Mouse (Mus musculus) thymus, adult 2 months (tissue): ENCODE measurements around the gene Srgap3. TPM values are rescaled to one million over a fixed set of nuclear protein-coding genes. Genes with fewer than 3 reads are reported as not detected.

ENCODE experiments used
- DNase-seq: peaks from one replicate; pipeline ENCODE4 v3.0.0; 2021
- H3K27ac ChIP-seq: fragments of 200-500 bp; 2 replicates; pipeline ENCODE4 v1.5.1; 2012; ENCODE audit warnings: low read length, control low read depth; ENCODE audit not compliant: control insufficient read depth, insufficient read depth
- H3K27me3 ChIP-seq: fragments of 200-500 bp; 2 replicates; pipeline ENCODE4 v1.6.1; 2012; ENCODE audit warnings: mild to moderate bottlenecking, low read length, moderate library complexity, mixed read lengths; ENCODE audit not compliant: control insufficient read depth, insufficient read depth
- H3K36me3 ChIP-seq: fragments of 200-500 bp; 2 replicates; pipeline ENCODE4 v1.6.1; 2012; ENCODE audit warnings: mild to moderate bottlenecking, low read length, moderate library complexity; ENCODE audit not compliant: control insufficient read depth, insufficient read depth
- H3K4me1 ChIP-seq: fragments of 200-500 bp; replicated peaks from 2 replicates; pipeline ENCODE4 v1.6.1; 2012; ENCODE audit warnings: low read length; ENCODE audit not compliant: control insufficient read depth, insufficient read depth
- H3K4me3 ChIP-seq: fragments of 200-500 bp; 2 replicates; pipeline ENCODE4 v1.5.1; 2012; ENCODE audit warnings: mild to moderate bottlenecking, low read length, control low read depth, moderate library complexity; ENCODE audit not compliant: control insufficient read depth, insufficient read depth
- CTCF ChIP-seq: fragments of 200-500 bp; IDR thresholded peaks from 2 replicates; pipeline ENCODE4 v1.5.1; 2012; ENCODE audit warnings: mild to moderate bottlenecking, control low read depth, low read length, moderate library complexity, borderline replicate concordance; ENCODE audit not compliant: control insufficient read depth, poor library complexity, insufficient read depth; ENCODE audit errors: extremely low read depth
- POLR2A ChIP-seq: fragments of 200-500 bp; IDR thresholded peaks from 2 replicates; pipeline ENCODE4 v1.6.1; 2012; ENCODE audit warnings: mild to moderate bottlenecking, low read length, control low read depth, moderate library complexity; ENCODE audit not compliant: control insufficient read depth, poor library complexity, insufficient read depth; ENCODE audit errors: extremely low read depth
- WGBS: fragments of 180-500 bp; shearing (Covaris S2); methylation state at CpG from one replicate; pipeline ENCODE4 v1.1.7; 2018; 5-methylcytosine and 5-hydroxymethylcytosine counted together
- polyA plus RNA-seq: library from polyadenylated mRNA; depleted of rRNA; stranded (reverse); fragments of >200 nt; gene quantifications from 2 replicates; pipeline ENCODE4 v1.2.3, GENCODE M21; 2012

Gene Srgap3
- polyA plus RNA-seq, 1 experiment, result 3.8 TPM

DNA sequence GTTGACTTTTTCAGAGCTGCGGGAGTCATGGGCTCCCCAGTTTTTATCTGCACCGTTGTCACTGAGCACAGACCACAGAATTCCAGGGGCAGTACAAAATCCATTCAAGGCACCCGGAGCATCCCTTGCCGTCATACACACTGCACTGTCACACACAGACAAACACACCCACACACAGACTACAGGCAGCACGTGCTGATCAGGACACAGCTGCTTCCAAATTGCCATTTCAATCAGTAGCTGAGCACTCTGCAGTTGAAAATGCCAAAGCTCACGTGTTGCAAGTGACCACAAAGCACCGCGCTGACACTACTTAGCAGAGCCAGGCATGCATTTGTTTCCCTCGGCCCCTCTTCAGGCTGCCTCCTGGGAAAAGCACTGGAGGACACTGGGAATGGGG lies 7.8 kb downstream of the Srgap3 start:
- no peaks in the 10 kb centered on the region for H3K36me3 ChIP-seq
- no peak overlapping the region for H3K27ac ChIP-seq
- H3K4me3 ChIP-seq, result no peak overlapping the region
- no peaks in the 10 kb centered on the region for H3K4me1 ChIP-seq
- WGBS, result 93% methylated on average over 9 of the region's 9 CpGs
- TF ChIP-seq POLR2A (no peak), CTCF (no peak)
- H3K27me3 ChIP-seq, result no peaks in the 10 kb centered on the region
- DNase-seq, result no peak

GRCm38 (mm10) chr6:112937791-112938190 lies 9.3 kb downstream of the Srgap3 start:
- TF ChIP-seq POLR2A (no peak), CTCF (no peak)
- Histone ChIP-seq H3K36me3 (no peaks in the 10 kb centered on the region), H3K4me1 (no peaks in the 10 kb centered on the region), H3K27ac (no peak overlapping the region), H3K27me3 (no peaks in the 10 kb centered on the region), H3K4me3 (no peak overlapping the region)
- 96% methylated on average over 2 of the region's 2 CpGs for WGBS
- DNase-seq, result no peak

- no peak for TF ChIP-seq CTCF
- no peak for TF ChIP-seq POLR2A
- H3K4me1 ChIP-seq, result no peaks in the 10 kb centered on the region
- WGBS, result 79% methylated on average over 1 of the region's 1 CpGs
- H3K4me3 ChIP-seq, result no peak overlapping the region
- H3K27ac ChIP-seq, result no peak overlapping the region
- H3K36me3 ChIP-seq, result no peaks in the 10 kb centered on the region
- H3K27me3 ChIP-seq, result no peaks in the 10 kb centered on the region
- no peak for DNase-seq
Measured at GRCm38 (mm10) chr6:112934501-112934900, 12.6 kb downstream of the Srgap3 start.

DNA sequence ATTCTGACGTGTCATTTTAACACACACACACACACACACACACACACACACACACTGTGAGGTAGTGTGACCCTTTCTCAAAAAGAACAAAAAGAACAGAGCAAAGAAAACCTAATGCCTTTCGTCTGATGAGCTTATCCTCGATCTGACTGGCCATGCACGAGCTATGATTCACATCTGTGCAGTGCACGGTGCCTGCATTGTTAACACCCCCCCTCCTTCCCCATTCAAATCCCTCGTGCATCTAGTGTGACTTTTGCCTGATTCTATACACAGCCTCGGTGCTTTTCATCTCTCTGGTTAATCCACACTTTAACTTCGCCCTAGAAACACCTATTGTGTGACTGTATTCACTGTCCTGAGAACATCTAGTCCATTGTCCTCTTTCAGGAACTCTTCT lies 14.5 kb downstream of the Srgap3 start:
- no peak overlapping the region for H3K27ac ChIP-seq
- TF ChIP-seq CTCF (no peak), POLR2A (no peak)
- H3K4me1 ChIP-seq, result no peaks in the 10 kb centered on the region
- H3K36me3 ChIP-seq, result no peaks in the 10 kb centered on the region
- 85% methylated on average over 8 of the region's 8 CpGs for WGBS
- no peak overlapping the region for H3K4me3 ChIP-seq
- no peaks in the 10 kb centered on the region for H3K27me3 ChIP-seq
- no peak for DNase-seq

DNA sequence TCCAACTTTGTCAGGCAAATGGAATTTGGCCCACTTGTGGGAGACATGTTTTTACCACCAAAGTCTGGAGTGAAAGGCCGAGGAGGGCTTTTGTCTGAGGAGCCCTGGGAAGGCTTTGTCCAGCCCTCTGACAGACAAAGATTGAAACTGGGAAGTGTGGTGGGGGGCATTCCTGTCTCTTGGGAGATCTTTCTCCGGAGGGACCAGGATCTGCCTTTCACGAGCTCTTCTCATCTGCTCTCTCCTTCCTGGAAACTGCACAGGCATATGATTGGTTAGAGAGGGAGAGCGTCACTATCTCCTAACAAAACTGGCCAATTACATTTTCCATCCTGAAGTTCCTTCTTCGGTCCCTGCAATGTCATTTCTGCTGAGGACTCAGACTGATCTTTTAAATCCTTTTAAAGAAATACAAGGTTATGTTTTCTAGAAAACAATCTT lies 17.0 kb downstream of the Srgap3 start:
- no peaks in the 10 kb centered on the region for H3K27me3 ChIP-seq
- H3K36me3 ChIP-seq, result no peaks in the 10 kb centered on the region
- 85% methylated on average over 5 of the region's 5 CpGs for WGBS
- H3K4me3 ChIP-seq, result no peak overlapping the region
- no peak overlapping the region for H3K27ac ChIP-seq
- DNase-seq, result no peak
- TF ChIP-seq CTCF (no peak), POLR2A (no peak)
- H3K4me1 ChIP-seq, result no peaks in the 10 kb centered on the region

GRCm38 (mm10) chr6:112929291-112929984 lies 17.6 kb downstream of the Srgap3 start:
- Histone ChIP-seq H3K27ac (no peak overlapping the region), H3K4me3 (no peak overlapping the region), H3K36me3 (no peaks in the 10 kb centered on the region), H3K27me3 (no peaks in the 10 kb centered on the region), H3K4me1 (no peaks in the 10 kb centered on the region)
- no peak for DNase-seq
- TF ChIP-seq POLR2A, result no peak
- no peak for TF ChIP-seq CTCF
- WGBS, result 95% methylated on average over 6 of the region's 6 CpGs

DNA sequence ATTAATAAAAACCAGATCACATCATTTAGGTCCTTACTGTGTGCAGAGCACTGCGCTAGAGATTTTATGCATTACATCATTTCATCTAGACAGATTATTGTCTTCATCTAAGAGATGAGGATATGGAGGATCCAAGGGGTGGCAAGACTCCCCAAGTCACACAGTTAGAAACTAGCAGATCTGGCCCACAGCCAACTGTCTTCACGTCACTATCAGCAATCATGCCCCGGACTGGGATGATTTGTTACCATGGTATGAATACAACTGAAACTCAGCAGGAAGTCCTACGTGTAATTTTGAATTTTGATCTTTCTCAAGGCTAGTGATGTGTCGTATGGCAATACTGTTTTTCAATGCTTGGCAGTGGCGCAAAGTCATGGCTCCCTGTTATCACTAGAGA lies 18.2 kb downstream of the Srgap3 start:
- no peaks in the 10 kb centered on the region for H3K36me3 ChIP-seq
- 97% methylated on average over 6 of the region's 6 CpGs for WGBS
- no peak overlapping the region for H3K4me3 ChIP-seq

More for the DNA sequence above, 18.2 kb downstream of the Srgap3 start:
- Histone ChIP-seq H3K4me1 (no peaks in the 10 kb centered on the region), H3K27me3 (no peaks in the 10 kb centered on the region), H3K27ac (no peak overlapping the region)
- TF ChIP-seq POLR2A (no peak), CTCF (no peak)
- DNase-seq, result no peak
